Mouse (Mus musculus): ENCODE data around the gene Lrrc37a.
"Not testable (repeated sequence)": the region's sequence is repeated elsewhere in the genome, so short reads cannot be mapped to it uniquely, and the experiment has no call there.

Gene Lrrc37a

GRCm38 (mm10) chr11:103504497-103504896 lies at the start of gene Lrrc37a:
Lrrc37a (minus strand) TSS chr11:103504597.
- no peak for DNase-seq (ENCODE audit: low read depth)

GRCm38 (mm10) chr11:103534973-103535372 lies 30.6 kb upstream of the Lrrc37a start:
- DNase-seq (ENCODE audit: low read depth), result not testable (repeated sequence)

GRCm38 (mm10) chr11:103512111-103512510 lies 7.7 kb upstream of the Lrrc37a start:
- no peak for DNase-seq (ENCODE audit: low read depth)

GRCm38 (mm10) chr11:103464443-103464842 lies 40.0 kb downstream of the Lrrc37a start:
- DNase-seq (ENCODE audit: low read depth), result no peak

- DNase-seq (ENCODE audit: low read depth), result not testable (repeated sequence)
Measured at GRCm38 (mm10) chr11:103451105-103451504, 53.3 kb downstream of the Lrrc37a start.

GRCm38 (mm10) chr11:103449721-103450120 lies 54.7 kb downstream of the Lrrc37a start:
- DNase-seq (ENCODE audit: low read depth), result not testable (repeated sequence)

- DNase-seq (ENCODE audit: low read depth), result no peak
Measured at GRCm38 (mm10) chr11:103443678-103444077, 60.7 kb downstream of the Lrrc37a start.

GRCm38 (mm10) chr11:103436282-103436681 lies 68.1 kb downstream of the Lrrc37a start:
- DNase-seq (ENCODE audit: low read depth), result no peak

GRCm38 (mm10) chr11:103425031-103425430 lies 79.4 kb downstream of the Lrrc37a start:
- no peak for DNase-seq (ENCODE audit: low read depth)

GRCm38 (mm10) chr11:103419667-103420066 lies 84.7 kb downstream of the Lrrc37a start:
- no peak for DNase-seq (ENCODE audit: low read depth)

- DNase-seq (ENCODE audit: low read depth), result no peak
Measured at GRCm38 (mm10) chr11:103419226-103419625, 85.2 kb downstream of the Lrrc37a start.

GRCm38 (mm10) chr11:103413516-103413915 lies 90.9 kb downstream of the Lrrc37a start:
- no peak for DNase-seq (ENCODE audit: low read depth)

GRCm38 (mm10) chr11:103412950-103413423 lies 91.4 kb downstream of the Lrrc37a start:
- DNase-seq (ENCODE audit: low read depth), result no peak

GRCm38 (mm10) chr11:103411981-103412949 lies 92.1 kb downstream of the Lrrc37a start, which contains the start of gene Plekhm1:
Plekhm1 (minus strand) TSS chr11:103412687.
- peak; percentile 75 for DNase-seq (ENCODE audit: low read depth)

- DNase-seq (ENCODE audit: low read depth), result no peak
Measured at GRCm38 (mm10) chr11:103411301-103411700, 93.1 kb downstream of the Lrrc37a start.

GRCm38 (mm10) chr11:103408880-103409279 lies 95.5 kb downstream of the Lrrc37a start:
- DNase-seq (ENCODE audit: low read depth), result no peak

- not testable (repeated sequence) for DNase-seq (ENCODE audit: low read depth)
Measured at GRCm38 (mm10) chr11:103407136-103407535, 97.3 kb downstream of the Lrrc37a start.

- DNase-seq (ENCODE audit: low read depth), result no peak
Measured at GRCm38 (mm10) chr11:103406551-103406950, 97.8 kb downstream of the Lrrc37a start.

- no peak for DNase-seq (ENCODE audit: low read depth)
Measured at GRCm38 (mm10) chr11:103405814-103406213, 98.6 kb downstream of the Lrrc37a start.

GRCm38 (mm10) chr11:103404618-103405017 lies 99.8 kb downstream of the Lrrc37a start:
- no peak for DNase-seq (ENCODE audit: low read depth)

GRCm38 (mm10) chr11:103403776-103404175 lies 100.6 kb downstream of the Lrrc37a start:
- DNase-seq (ENCODE audit: low read depth), result no peak

- no peak for DNase-seq (ENCODE audit: low read depth)
Measured at GRCm38 (mm10) chr11:103402738-103403137, 101.7 kb downstream of the Lrrc37a start.

- no peak for DNase-seq (ENCODE audit: low read depth)
Measured at GRCm38 (mm10) chr11:103402198-103402597, 102.2 kb downstream of the Lrrc37a start.
